Comparison of ENCODE assay signal across 8 mouse cellular contexts in genomic region chr1:85795196-85795595, GRCm38 (mm10). TPM values are rescaled to one million over a fixed set of nuclear protein-coding genes. Genes with fewer than 3 reads are reported as not detected.
DNase-seq lines count a peak whose midpoint lies in the region; ATAC-seq and TF ChIP-seq lines count a peak whose summit lies in the region.

No protein-coding gene starts in this region.

- no peak overlapping the region for H3K27ac ChIP-seq in lung, embryonic 15.5 days
- no peak overlapping the region for H3K27ac ChIP-seq in limb, embryonic 14.5 days (replicated peaks; ENCODE audit: low read depth, low read length)
- H3K27ac ChIP-seq in stomach, embryonic 15.5 days: no peak overlapping the region

- 54% methylated on average over 3 of the region's 3 CpGs for WGBS in lung, embryonic 15.5 days
- 67% methylated on average over 3 of the region's 3 CpGs for WGBS in limb, embryonic 14.5 days
- WGBS in stomach, embryonic 15.5 days: 53% methylated on average over 3 of the region's 3 CpGs

- peaks cover 14% of the 10 kb centered on the region; the same call in 1 of the 2 replicates for H3K4me1 ChIP-seq in lung, embryonic 15.5 days
- H3K4me1 ChIP-seq in limb, embryonic 14.5 days (ENCODE audit: control insufficient read depth, insufficient read depth, low read length): 0 out of 2 replicates have a peak, but pooled peaks cover 2% of the 10 kb centered on the region
- peaks cover 5% of the 10 kb centered on the region; the same call in 1 of the 2 replicates for H3K4me1 ChIP-seq in stomach, embryonic 15.5 days

- H3K27me3 ChIP-seq in lung, embryonic 15.5 days: no peaks in the 10 kb centered on the region
- no peaks in the 10 kb centered on the region for H3K27me3 ChIP-seq in limb, embryonic 14.5 days (ENCODE audit: control insufficient read depth, insufficient read depth, low read length)
- H3K27me3 ChIP-seq in stomach, embryonic 15.5 days (replicated peaks): no peaks in the 10 kb centered on the region

- intact Hi-C loops in gastrocnemius, postnatal 14 days (cut with DNase I; ENCODE audit: low total_unique reads): loop anchor here (10.0 kb wide), 1 partner anchor 50 kb away; no protein-coding TSS in a partner anchor

- no peak for ATAC-seq in lung, embryonic 15.5 days (ENCODE audit: borderline replicate concordance, extremely low read depth, low FRiP score, low TSS enrichment)
- no peak for ATAC-seq in limb, embryonic 14.5 days (ENCODE audit: low FRiP score, low read depth)
- no peak for ATAC-seq in stomach, embryonic 15.5 days (ENCODE audit: insufficient read depth, low FRiP score, low read depth)

- H3K9me3 ChIP-seq in lung, embryonic 15.5 days: no peaks in the 10 kb centered on the region
- no peaks in the 10 kb centered on the region for H3K9me3 ChIP-seq in limb, embryonic 14.5 days (ENCODE audit: control insufficient read depth, low read length)
- H3K9me3 ChIP-seq in stomach, embryonic 15.5 days: no peaks in the 10 kb centered on the region

- H3K4me3 ChIP-seq in lung, embryonic 15.5 days: 0 out of 2 replicates have a peak overlapping the region, but pooled peaks have one; percentile 2
- H3K4me3 ChIP-seq in limb, embryonic 14.5 days (replicated peaks; ENCODE audit: low read length): peak overlapping the region; percentile 4; the same call in 1 of the 2 replicates
- peak overlapping the region; percentile 12; the same call in 1 of the 2 replicates for H3K4me3 ChIP-seq in stomach, embryonic 15.5 days (replicated peaks)

- peak overlapping the region; percentile 39 for H3K4me2 ChIP-seq in lung, embryonic 15.5 days
- H3K4me2 ChIP-seq in limb, embryonic 14.5 days (replicated peaks; ENCODE audit: low read depth, low read length, severe bottlenecking): no peak overlapping the region
- peak overlapping the region; percentile 40; the same call in 1 of the 2 replicates for H3K4me2 ChIP-seq in stomach, embryonic 15.5 days

- peak; percentile 3 for DNase-seq in cerebellum, adult 9-10 months
- DNase-seq in cerebellum, adult 9-11 months: no peak
- no peak for DNase-seq in lung, adult 18-20 months
- DNase-seq in limb, embryonic 14.5 days (ENCODE audit: low spot score): no peak
- DNase-seq in gastrocnemius, postnatal 14 days: no peak
- no peak for DNase-seq in cerebellum, postnatal 4 days (ENCODE audit: low spot score in 2 of 2)

- 0 out of 2 replicates have a peak overlapping the region, but pooled peaks have one; percentile 10 for H3K9ac ChIP-seq in lung, embryonic 15.5 days
- no peak overlapping the region for H3K9ac ChIP-seq in limb, embryonic 14.5 days (ENCODE audit: low read depth, low read length, severe bottlenecking)
- no peak overlapping the region for H3K9ac ChIP-seq in stomach, embryonic 15.5 days

- TF ChIP-seq POLR2A in limb, embryonic 14.5 days (IDR thresholded peaks at IDR 0.05; ENCODE audit: borderline replicate concordance, extremely low read depth, insufficient read depth, insufficient read length): no peak

- H3K36me3 ChIP-seq in lung, embryonic 15.5 days: no peaks in the 10 kb centered on the region
- 0 out of 2 replicates have a peak, but pooled peaks cover 3% of the 10 kb centered on the region for H3K36me3 ChIP-seq in limb, embryonic 14.5 days (ENCODE audit: control insufficient read depth, insufficient read depth, low read length)
- no peaks in the 10 kb centered on the region for H3K36me3 ChIP-seq in stomach, embryonic 15.5 days

RNA-seq across cellular contexts. Expression of gene Cab39, which starts 2.0 kb away (rescaled TPM):
- 28.9 and 29.3 TPM in 2 replicates for polyA plus RNA-seq in lung, embryonic 15.5 days (2015; fragmentation: Nextera tagmentation; extraction: Ambion mirVana)
- polyA plus RNA-seq in limb, embryonic 14.5 days (2012; rRNA removed): 59.4 and 61.4 TPM in 2 replicates
- polyA plus RNA-seq in limb, embryonic 14.5 days (2014; fragmentation: Nextera tagmentation; extraction: Ambion mirVana): 48.9 and 49.2 TPM in 2 replicates
- 30.6 and 31.4 TPM in 2 replicates for polyA plus RNA-seq in stomach, embryonic 15.5 days (2015; fragmentation: Nextera tagmentation; extraction: Ambion mirVana)
- total RNA-seq in gastrocnemius, postnatal 14 days (2021): 100 to 1,000 TPM in 1 of 2 experiments, 10 to 100 TPM in 1; 86.5 to 112 TPM

RNA-seq across cellular contexts. Expression of gene A630001G21Rik, which starts 16.8 kb away (rescaled TPM):
- 1.2 and 1.5 TPM in 2 replicates for polyA plus RNA-seq in lung, embryonic 15.5 days (2015; fragmentation: Nextera tagmentation; extraction: Ambion mirVana)
- 2.8 and 3.1 TPM in 2 replicates for polyA plus RNA-seq in limb, embryonic 14.5 days (2012; rRNA removed)
- polyA plus RNA-seq in limb, embryonic 14.5 days (2014; fragmentation: Nextera tagmentation; extraction: Ambion mirVana): 1.4 and 1.7 TPM in 2 replicates
- polyA plus RNA-seq in stomach, embryonic 15.5 days (2015; fragmentation: Nextera tagmentation; extraction: Ambion mirVana): 1.4 and 1.7 TPM in 2 replicates
- under 1 TPM in 1 of 2 experiments, not detected in 1; 0.90 TPM for total RNA-seq in gastrocnemius, postnatal 14 days (2021)
